Mouse (Mus musculus) hindbrain, embryonic 16.5 days (tissue): ENCODE data around the gene Gramd1b. TPM values are rescaled to one million over a fixed set of nuclear protein-coding genes. Genes with fewer than 3 reads are reported as not detected.

Source experiments
- ATAC-seq: fragments of 200-750 bp; cut with Nextera tagmentation; 2 replicates; pipeline ENCODE4 v1.8.0; 2017; ENCODE audit warnings: moderate TSS enrichment, moderate library complexity
- H3K27ac ChIP-seq: fragments of 300-500 bp; sonication (generic); 2 replicates; pipeline ENCODE4 v1.5.1; 2014; ENCODE audit warnings: low read depth, mild to moderate bottlenecking, control low read depth, low read length, moderate library complexity
- H3K27me3 ChIP-seq: fragments of 300-500 bp; sonication (generic); replicated peaks from 2 replicates; pipeline ENCODE4 v1.6.1; 2014; ENCODE audit warnings: low read length; ENCODE audit not compliant: control insufficient read depth, insufficient read depth
- H3K36me3 ChIP-seq: fragments of 300-500 bp; sonication (generic); 2 replicates; pipeline ENCODE4 v1.6.1; 2014; ENCODE audit warnings: mild to moderate bottlenecking, low read length, moderate library complexity, mixed read lengths; ENCODE audit not compliant: control insufficient read depth, insufficient read depth
- H3K4me1 ChIP-seq: fragments of 300-500 bp; sonication (generic); 2 replicates; pipeline ENCODE4 v1.6.1; 2014; ENCODE audit warnings: low read depth, low read length; ENCODE audit not compliant: control insufficient read depth, insufficient read depth
- H3K4me2 ChIP-seq: fragments of 300-500 bp; sonication (generic); 2 replicates; pipeline ENCODE4 v1.6.1; 2014; ENCODE audit warnings: mild to moderate bottlenecking, low read length, control low read depth, moderate library complexity
- H3K4me3 ChIP-seq: fragments of 300-500 bp; sonication (generic); 2 replicates; pipeline ENCODE4 v1.5.1; 2014; ENCODE audit warnings: mild to moderate bottlenecking, low read length, control low read depth, moderate library complexity
- H3K9ac ChIP-seq: fragments of 300-500 bp; sonication (generic); 2 replicates; pipeline ENCODE4 v1.6.1; 2014; ENCODE audit warnings: low read depth, mild to moderate bottlenecking, control low read depth, low read length, moderate library complexity
- H3K9me3 ChIP-seq: fragments of 300-500 bp; sonication (generic); 2 replicates; pipeline ENCODE4 v1.6.1; 2014; ENCODE audit warnings: mild to moderate bottlenecking, low read length, moderate library complexity; ENCODE audit not compliant: control insufficient read depth
- WGBS: fragments of 180-500 bp; shearing (Covaris S2); extraction: QIAGEN DNeasy Blood & Tissue Kit; methylation state at CpG from one replicate; pipeline ENCODE4 v1.1.7; 2014; 5-methylcytosine and 5-hydroxymethylcytosine counted together
- polyA plus RNA-seq: library from polyadenylated mRNA; unstranded; fragments of >200 nt; fragmentation: Nextera tagmentation; extraction: Ambion mirVana; gene quantifications from 2 replicates; pipeline ENCODE4 v1.2.1, GENCODE M21; 2015

Gramd1b gene
- polyA plus RNA-seq, 1 experiment from 2014 or later: 18.5 TPM

DNA sequence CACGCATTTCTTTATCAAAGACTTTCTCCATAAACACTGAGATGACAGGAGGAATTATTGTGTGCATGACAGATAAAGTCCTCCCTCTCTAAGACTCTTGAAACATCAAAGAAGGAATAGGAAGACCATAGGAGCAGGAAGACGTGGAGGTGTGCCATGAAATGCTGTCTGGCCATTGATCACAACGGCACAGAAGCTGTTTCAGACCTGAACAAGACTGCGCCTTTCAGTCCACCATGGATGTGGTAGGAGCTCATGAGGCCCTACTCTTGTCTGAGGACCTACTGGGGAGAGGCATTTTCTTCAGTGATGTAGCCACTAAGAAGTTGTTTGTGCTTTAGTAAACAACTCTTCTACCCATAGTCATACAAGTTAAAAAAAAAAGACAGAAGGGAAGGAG, 238.7 kb downstream of the Gramd1b start:
- no peak overlapping the region for H3K27ac ChIP-seq
- H3K4me1 ChIP-seq: no peaks in the 10 kb centered on the region
- H3K4me3 ChIP-seq: no peak overlapping the region
- H3K27me3 ChIP-seq: no peaks in the 10 kb centered on the region
- H3K9ac ChIP-seq: no peak overlapping the region
- H3K36me3 ChIP-seq: peaks cover 20% of the 10 kb centered on the region
- ATAC-seq: no peak
- H3K9me3 ChIP-seq: no peaks in the 10 kb centered on the region
- H3K4me2 ChIP-seq: no peak overlapping the region
- WGBS: 92% methylated on average over 4 of the region's 4 CpGs

DNA sequence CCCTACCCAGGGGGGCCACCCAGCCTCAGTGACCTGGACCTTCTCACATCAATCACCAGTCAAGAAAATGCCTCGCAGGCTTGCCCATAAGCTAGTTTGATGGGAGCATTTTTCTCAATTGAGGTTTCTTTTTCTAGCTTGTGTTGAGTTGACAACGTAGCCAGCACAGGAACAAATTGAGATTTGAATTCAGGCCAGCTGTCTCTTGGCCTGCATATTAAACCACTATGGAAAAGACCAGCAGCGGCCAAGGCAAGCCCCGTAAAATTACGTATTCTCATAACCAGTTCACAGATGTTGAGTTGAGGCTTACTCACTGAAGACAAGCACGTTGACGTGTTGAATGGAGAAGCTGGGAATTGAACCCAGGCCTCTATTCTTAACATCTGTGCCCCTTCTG, 248.2 kb downstream of the Gramd1b start:
- no peak overlapping the region for H3K27ac ChIP-seq
- ATAC-seq: no peak
- no peak overlapping the region for H3K4me2 ChIP-seq
- no peaks in the 10 kb centered on the region for H3K4me1 ChIP-seq
- no peaks in the 10 kb centered on the region for H3K9me3 ChIP-seq
- H3K4me3 ChIP-seq: no peak overlapping the region
- no peak overlapping the region for H3K9ac ChIP-seq
- 77% methylated on average over 7 of the region's 7 CpGs for WGBS
- H3K27me3 ChIP-seq: no peaks in the 10 kb centered on the region
- H3K36me3 ChIP-seq: peaks cover 27% of the 10 kb centered on the region

DNA sequence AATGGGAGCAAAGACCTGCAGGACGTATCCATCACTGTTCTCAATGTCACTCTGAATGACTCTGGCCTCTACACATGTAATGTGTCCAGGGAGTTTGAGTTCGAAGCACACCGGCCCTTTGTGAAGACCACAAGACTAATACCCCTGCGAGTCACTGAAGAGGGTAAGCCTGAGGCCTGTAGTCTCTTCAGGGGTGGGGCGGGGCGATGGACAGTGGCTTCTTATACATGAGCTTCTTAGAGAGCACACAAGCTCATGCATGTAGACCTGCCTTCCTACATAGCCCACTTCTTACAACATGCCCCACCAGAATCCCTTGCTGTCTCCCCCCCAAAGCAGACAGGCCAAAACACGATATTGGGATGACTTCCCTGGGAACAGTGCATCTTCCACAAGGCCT, 251.7 kb downstream of the Gramd1b start:
- no peaks in the 10 kb centered on the region for H3K27me3 ChIP-seq
- no peak overlapping the region for H3K9ac ChIP-seq
- H3K4me2 ChIP-seq: no peak overlapping the region
- H3K9me3 ChIP-seq: no peaks in the 10 kb centered on the region
- H3K4me3 ChIP-seq: no peak overlapping the region
- ATAC-seq: no peak
- H3K36me3 ChIP-seq: peaks cover 36% of the 10 kb centered on the region
- no peaks in the 10 kb centered on the region for H3K4me1 ChIP-seq
- H3K27ac ChIP-seq: no peak overlapping the region
- WGBS: 98% methylated on average over 7 of the region's 7 CpGs

DNA sequence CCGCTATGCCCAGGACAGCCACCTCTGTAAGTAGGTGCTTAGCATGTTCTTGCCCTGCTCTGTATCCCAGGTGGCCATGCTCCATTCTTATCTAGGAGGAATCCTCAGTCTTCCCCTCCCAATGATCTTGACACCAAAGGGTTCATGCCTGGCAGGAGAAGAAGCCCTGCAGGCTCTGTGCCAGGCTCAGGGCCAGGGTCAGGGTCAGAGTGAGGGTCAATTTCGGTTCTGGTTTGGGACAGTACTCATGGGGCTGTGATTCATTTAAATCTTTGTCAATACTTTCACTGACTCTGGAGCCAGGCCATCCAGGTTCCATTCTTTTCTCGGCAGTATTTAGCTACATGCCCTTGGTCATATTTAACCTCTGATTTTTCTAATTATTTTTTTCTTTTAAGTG, 253.5 kb downstream of the Gramd1b start:
- peaks cover 12% of the 10 kb centered on the region for H3K4me1 ChIP-seq
- H3K4me2 ChIP-seq: no peak overlapping the region
- H3K9me3 ChIP-seq: no peaks in the 10 kb centered on the region
- ATAC-seq: no peak
- no peak overlapping the region for H3K27ac ChIP-seq
- 95% methylated on average over 3 of the region's 3 CpGs for WGBS
- no peak overlapping the region for H3K4me3 ChIP-seq
- H3K36me3 ChIP-seq: peaks cover 30% of the 10 kb centered on the region
- H3K27me3 ChIP-seq: no peaks in the 10 kb centered on the region
- no peak overlapping the region for H3K9ac ChIP-seq

DNA sequence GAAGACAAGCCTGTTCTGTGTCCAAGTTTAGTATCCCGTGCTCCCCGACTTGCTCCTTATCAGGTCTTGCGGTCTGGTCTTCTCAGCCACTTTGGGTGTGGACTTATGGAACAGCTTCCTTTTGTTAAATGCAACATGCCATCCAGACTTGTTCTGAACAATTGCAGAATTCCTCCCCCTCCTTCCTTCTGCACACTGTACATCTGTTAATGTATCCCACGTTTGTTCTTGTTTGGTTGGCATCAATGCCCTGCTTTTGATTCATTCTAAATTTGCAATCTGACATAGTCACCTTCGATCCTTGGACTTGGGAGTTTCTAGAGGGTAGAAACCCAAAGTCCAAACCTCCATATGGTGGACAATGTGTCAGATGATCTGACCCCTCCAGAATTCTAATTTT, 255.3 kb downstream of the Gramd1b start:
- Histone ChIP-seq H3K4me3 (no peak overlapping the region), H3K4me1 (peaks cover 21% of the 10 kb centered on the region), H3K9ac (no peak overlapping the region), H3K27me3 (no peaks in the 10 kb centered on the region), H3K4me2 (no peak overlapping the region), H3K27ac (no peak overlapping the region), H3K9me3 (no peaks in the 10 kb centered on the region), H3K36me3 (peaks cover 24% of the 10 kb centered on the region)
- 92% methylated on average over 5 of the region's 5 CpGs for WGBS
- no peak for ATAC-seq

DNA sequence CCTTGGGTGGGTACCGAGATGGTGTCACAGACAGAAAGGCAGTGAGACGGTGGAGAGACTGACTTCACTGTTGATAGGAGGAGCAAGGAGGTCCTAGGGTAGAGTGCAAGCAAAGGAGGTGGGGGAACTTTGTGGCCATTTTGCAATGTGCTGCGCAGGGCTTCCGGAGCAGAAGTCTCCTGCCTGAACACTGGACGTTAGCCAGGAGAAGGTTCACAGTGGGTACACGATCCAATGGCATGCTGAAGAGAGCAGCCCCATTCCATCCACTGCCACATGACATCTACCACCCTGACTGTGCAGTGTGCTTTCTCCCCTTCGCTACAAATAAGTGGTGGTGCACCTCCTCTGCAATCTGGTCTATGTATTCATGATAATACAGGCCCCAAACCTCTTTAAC, 258.4 kb downstream of the Gramd1b start:
- 73% methylated on average over 7 of the region's 7 CpGs for WGBS
- peak overlapping the region; percentile 74 for H3K4me2 ChIP-seq
- H3K9me3 ChIP-seq: no peaks in the 10 kb centered on the region
- H3K27ac ChIP-seq: no peak overlapping the region
- no peaks in the 10 kb centered on the region for H3K27me3 ChIP-seq
- no peak for ATAC-seq
- H3K4me1 ChIP-seq: peaks cover 29% of the 10 kb centered on the region
- H3K4me3 ChIP-seq: peak overlapping the region; percentile 14; the same call in 1 of the 2 replicates
- H3K9ac ChIP-seq: 0 out of 2 replicates have a peak overlapping the region, but pooled peaks have one; percentile 6
- H3K36me3 ChIP-seq: peaks cover 10% of the 10 kb centered on the region

DNA sequence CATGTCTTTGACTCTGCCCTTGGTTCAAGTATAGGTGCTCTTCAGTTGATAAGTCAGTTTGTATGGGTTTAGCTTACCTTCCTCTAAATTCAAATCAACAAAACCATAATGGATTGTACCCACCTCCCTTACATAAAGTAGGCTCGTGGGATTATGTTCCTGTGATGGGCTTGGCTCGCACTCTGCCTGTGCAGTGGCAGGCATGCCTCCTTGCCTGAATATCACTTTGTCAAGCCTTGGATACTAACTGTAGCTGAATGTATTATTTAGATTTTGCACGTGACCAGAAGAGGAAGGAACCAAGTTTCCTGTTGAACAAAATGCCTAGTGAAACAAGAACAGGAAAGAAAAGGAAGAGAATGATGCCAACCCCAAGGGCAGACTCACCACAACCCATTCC, 260.1 kb downstream of the Gramd1b start:
- H3K36me3 ChIP-seq: no peaks in the 10 kb centered on the region
- H3K27ac ChIP-seq: no peak overlapping the region
- no peak for ATAC-seq
- H3K4me1 ChIP-seq: peaks cover 31% of the 10 kb centered on the region
- H3K27me3 ChIP-seq: no peaks in the 10 kb centered on the region
- H3K9ac ChIP-seq: peak overlapping the region; percentile 28; the same call in 1 of the 2 replicates
- peak overlapping the region; percentile 74 for H3K4me2 ChIP-seq
- peak overlapping the region; percentile 69 for H3K4me3 ChIP-seq
- WGBS: 35% methylated on average over 3 of the region's 3 CpGs
- no peaks in the 10 kb centered on the region for H3K9me3 ChIP-seq

DNA sequence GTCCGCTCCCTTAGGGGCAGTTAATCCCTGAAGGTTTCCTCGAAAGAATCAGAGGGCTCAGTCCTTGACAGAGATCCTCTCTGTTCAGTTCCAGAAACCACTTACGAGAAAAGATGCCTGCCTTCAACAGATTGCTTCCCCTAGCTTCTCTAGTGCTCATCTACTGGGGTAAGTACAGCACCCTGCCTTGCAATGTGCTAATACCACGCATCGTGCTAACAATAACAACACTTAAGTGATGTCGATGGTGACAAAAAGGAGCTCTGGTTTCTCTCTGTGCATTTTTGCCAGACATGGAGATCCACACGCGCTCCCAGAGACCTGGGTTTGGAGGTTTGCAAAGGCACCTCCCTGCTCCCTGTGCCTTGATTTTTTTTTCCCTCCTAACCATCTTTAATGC, 261.3 kb downstream of the Gramd1b start:
- H3K4me1 ChIP-seq: peaks cover 31% of the 10 kb centered on the region
- peak overlapping the region; percentile 70 for H3K9ac ChIP-seq
- no peaks in the 10 kb centered on the region for H3K36me3 ChIP-seq
- H3K9me3 ChIP-seq: no peaks in the 10 kb centered on the region
- peak overlapping the region; percentile 82 for H3K27ac ChIP-seq
- ATAC-seq: no peak
- peak overlapping the region; percentile 69 for H3K4me3 ChIP-seq
- H3K4me2 ChIP-seq: peak overlapping the region; percentile 74
- 14% methylated on average over 8 of the region's 8 CpGs for WGBS
- H3K27me3 ChIP-seq: no peaks in the 10 kb centered on the region

DNA sequence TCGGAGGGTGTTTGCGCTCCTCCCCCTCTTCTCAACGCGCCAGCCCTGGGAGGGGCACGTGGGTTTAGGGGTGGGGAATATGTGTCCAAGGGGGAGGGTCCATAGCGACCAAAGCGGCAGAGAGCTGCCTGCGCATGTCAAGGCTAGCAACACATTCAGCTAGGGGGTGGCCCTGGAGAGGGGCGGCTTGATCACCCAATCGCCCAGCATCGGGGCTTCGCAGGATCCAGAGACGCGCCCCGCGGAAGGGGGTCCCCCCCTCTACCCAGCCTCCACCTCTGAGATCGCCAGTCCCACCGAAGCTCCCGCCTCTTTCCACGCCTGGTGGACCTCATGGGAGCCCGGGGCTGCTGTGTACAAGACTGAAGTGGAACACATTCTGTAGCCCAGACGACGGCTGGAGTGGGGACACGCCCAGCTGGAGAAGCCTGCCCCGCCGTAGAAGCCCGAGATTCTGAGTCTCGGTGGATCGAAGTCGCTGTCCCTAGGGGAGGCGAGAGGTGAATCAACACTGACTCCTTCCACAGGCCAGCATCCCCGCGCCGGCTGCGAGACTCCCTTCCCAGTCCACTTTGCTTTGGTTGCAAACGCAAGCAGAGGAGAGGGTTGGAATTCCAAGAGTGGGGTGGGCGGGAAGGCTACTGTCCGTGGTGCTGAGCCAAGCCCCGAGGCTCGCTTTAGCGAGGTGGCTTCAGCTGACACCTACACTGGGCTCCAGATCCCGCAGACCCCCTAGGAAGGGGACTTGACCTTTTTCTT, 261.9 kb downstream of the Gramd1b start, which contains the start of gene Scn3b:
Gene Scn3b (plus strand): TSS at position 115 of the 759 bp plus-strand sequence.
- WGBS: 0% methylated on average over 35 of the region's 42 CpGs
- H3K4me1 ChIP-seq: peaks cover 31% of the 10 kb centered on the region
- ATAC-seq: peak; percentile 98
- no peaks in the 10 kb centered on the region for H3K36me3 ChIP-seq
- peak within 1 kb of the TSS; percentile 69 for H3K4me3 ChIP-seq
- H3K9ac ChIP-seq: peak within 1 kb of the TSS; percentile 70
- H3K9me3 ChIP-seq: no peaks in the 10 kb centered on the region
- H3K27me3 ChIP-seq: no peaks in the 10 kb centered on the region
- H3K27ac ChIP-seq: peak within 1 kb of the TSS; percentile 82
- H3K4me2 ChIP-seq: peak within 1 kb of the TSS; percentile 74
